10 mouse cellular contexts compared by ENCODE assay signal in the genomic region with DNA sequence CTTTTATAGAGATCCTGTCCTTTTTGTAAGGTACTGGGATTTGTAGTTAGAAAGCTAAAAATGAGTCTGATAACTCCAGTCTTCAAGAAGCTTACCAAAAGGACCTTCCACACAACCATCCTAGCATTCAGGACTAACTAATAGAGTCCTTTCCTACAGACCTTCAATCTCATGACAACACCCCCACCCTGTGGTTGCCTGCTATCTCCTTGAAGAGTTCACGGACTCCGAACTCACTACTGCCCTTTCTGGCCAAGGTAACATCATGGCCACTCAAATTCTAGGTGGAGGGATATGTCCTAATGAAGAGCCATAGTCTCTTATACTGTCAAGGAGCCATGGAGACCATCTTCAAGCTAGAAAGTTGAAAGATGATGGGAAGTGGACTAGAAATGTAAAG.
DNase-seq lines count a peak whose midpoint lies in the region; ATAC-seq and TF ChIP-seq lines count a peak whose summit lies in the region.
"Had no signal": no experiment of that assay in that cellular context is flagged by ENCODE, and none has a peak within 500 bp of the region (broad histone marks: within the 10 kb centered on the region; RNA-seq: fewer than 3 reads in every experiment).

No protein-coding gene starts in this region.

- no peaks in the 10 kb centered on the region for H3K9me3 ChIP-seq in lung, postnatal 0 days (ENCODE audit: low read length)
- H3K9me3 ChIP-seq in midbrain, embryonic 16.5 days (replicated peaks; ENCODE audit: control insufficient read depth, low read length, poor library complexity, severe bottlenecking): no peaks in the 10 kb centered on the region
- H3K9me3 ChIP-seq: embryonic facial prominence, embryonic 15.5 days had no signal

- TF ChIP-seq CTCF in liver, adult 2 months (IDR thresholded peaks at IDR 0.05; ENCODE audit: low read depth, low read length): peak; percentile 17; the same call in 1 of the 2 replicates
- peak; percentile 68 for TF ChIP-seq CTCF in lung, postnatal 0 days (IDR thresholded peaks at IDR 0.05)

- DNase-seq in adrenal gland, postnatal 10 days: peak; percentile 30
- DNase-seq in adrenal gland, postnatal 25 days: no peak
- peak; percentile 64 for DNase-seq in liver, adult 2 months (ENCODE audit: extremely low read depth, low read depth, low spot score)
- no peak for DNase-seq in liver
- peak; percentile 69 for DNase-seq in kidney, adult 11 months
- peak; percentile 49 for DNase-seq in lung, postnatal 0 days (ENCODE audit: low spot score)
- no peak for DNase-seq in T-cell, adult 2 months (ENCODE audit: low spot score)
- DNase-seq: right cerebral cortex, adult 18-20 months had no signal

- H3K27me3 ChIP-seq in liver, adult 2 months (ENCODE audit: control insufficient read depth, insufficient read depth, low read length): no peaks in the 10 kb centered on the region
- no peaks in the 10 kb centered on the region for H3K27me3 ChIP-seq in lung, postnatal 0 days (replicated peaks; ENCODE audit: insufficient read depth, low read length)
- no peaks in the 10 kb centered on the region for H3K27me3 ChIP-seq in midbrain, embryonic 16.5 days (ENCODE audit: control insufficient read depth, insufficient read depth, low read depth, low read length)
- H3K27me3 ChIP-seq: embryonic facial prominence, embryonic 15.5 days had no signal

- no peak overlapping the region for H3K27ac ChIP-seq in liver, adult 2 months (replicated peaks; ENCODE audit: insufficient read depth, low read depth, low read length)
- H3K27ac ChIP-seq in lung, postnatal 0 days (ENCODE audit: low read length): no peak overlapping the region
- no peak overlapping the region for H3K27ac ChIP-seq in midbrain, embryonic 16.5 days (ENCODE audit: low read length)
- H3K27ac ChIP-seq: embryonic facial prominence, embryonic 15.5 days had no signal

- ATAC-seq in lung, postnatal 0 days: peak; percentile 37; the same call in 1 of the 2 replicates
- ATAC-seq in midbrain, embryonic 16.5 days: no peak

- no peak overlapping the region for H3K4me2 ChIP-seq in lung, postnatal 0 days (replicated peaks; ENCODE audit: low read depth, low read length)
- no peak overlapping the region for H3K4me2 ChIP-seq in midbrain, embryonic 16.5 days (ENCODE audit: low read length)
- H3K4me2 ChIP-seq: embryonic facial prominence, embryonic 15.5 days had no signal

- TF ChIP-seq POLR2A in liver, adult 2 months (IDR thresholded peaks at IDR 0.05; ENCODE audit: extremely low read depth, insufficient read depth, low read length): no peak

- 81% methylated on average over 2 of the region's 2 CpGs for WGBS in liver, adult 2 months
- 88% methylated on average over 2 of the region's 2 CpGs for WGBS in lung, postnatal 0 days
- 89% methylated on average over 2 of the region's 2 CpGs for WGBS in midbrain, embryonic 16.5 days

- no peaks in the 10 kb centered on the region for H3K36me3 ChIP-seq in liver, adult 2 months (ENCODE audit: control insufficient read depth, insufficient read depth, low read length)
- no peaks in the 10 kb centered on the region for H3K36me3 ChIP-seq in lung, postnatal 0 days (ENCODE audit: insufficient read depth, low read length)
- H3K36me3 ChIP-seq in midbrain, embryonic 16.5 days (ENCODE audit: control insufficient read depth, insufficient read depth, low read length): no peaks in the 10 kb centered on the region
- H3K36me3 ChIP-seq: embryonic facial prominence, embryonic 15.5 days had no signal

- no peak for TF ChIP-seq EP300 in lung, postnatal 0 days (IDR thresholded peaks at IDR 0.05)

- no peak overlapping the region for H3K9ac ChIP-seq in liver, adult 2 months (ENCODE audit: low read depth, low read length)
- H3K9ac ChIP-seq in lung, postnatal 0 days (replicated peaks; ENCODE audit: low read depth): no peak overlapping the region
- no peak overlapping the region for H3K9ac ChIP-seq in midbrain, embryonic 16.5 days (ENCODE audit: low read depth, low read length)
- H3K9ac ChIP-seq: embryonic facial prominence, embryonic 15.5 days had no signal

- peaks cover 9% of the 10 kb centered on the region for H3K4me1 ChIP-seq in liver, adult 2 months (ENCODE audit: control insufficient read depth, insufficient read depth, low read length)
- 0 out of 2 replicates have a peak, but pooled peaks cover 3% of the 10 kb centered on the region for H3K4me1 ChIP-seq in lung, postnatal 0 days (ENCODE audit: insufficient read depth, low read depth, low read length)
- H3K4me1 ChIP-seq in midbrain, embryonic 16.5 days (ENCODE audit: control insufficient read depth, insufficient read depth, low read length): peaks cover 6% of the 10 kb centered on the region

- H3K4me3 ChIP-seq in liver, adult 2 months (ENCODE audit: insufficient read depth, low read depth, low read length): no peak overlapping the region
- no peak overlapping the region for H3K4me3 ChIP-seq in lung, postnatal 0 days (ENCODE audit: low read depth, low read length)
- no peak overlapping the region for H3K4me3 ChIP-seq in midbrain, embryonic 16.5 days (ENCODE audit: low read depth, low read length)
- H3K4me3 ChIP-seq: embryonic facial prominence, embryonic 15.5 days had no signal

- no peaks in the 10 kb centered on the region for H3K79me2 ChIP-seq in liver, adult 2 months (ENCODE audit: control insufficient read depth, insufficient read depth, low read length)

Comparison
In these comparisons a context has a peak if more than half of its experiments do, and no peak if none do; other contexts are left out.
1. DNase-seq: peak in adrenal gland, postnatal 10 days (single experiment), liver, adult 2 months (single experiment), kidney, adult 11 months (single experiment) and lung, postnatal 0 days (single experiment); none in adrenal gland, postnatal 25 days (single experiment), liver (single experiment) and T-cell, adult 2 months (single experiment).